Comparison of ENCODE assay signal across 25 mouse cellular contexts in the genomic region with DNA sequence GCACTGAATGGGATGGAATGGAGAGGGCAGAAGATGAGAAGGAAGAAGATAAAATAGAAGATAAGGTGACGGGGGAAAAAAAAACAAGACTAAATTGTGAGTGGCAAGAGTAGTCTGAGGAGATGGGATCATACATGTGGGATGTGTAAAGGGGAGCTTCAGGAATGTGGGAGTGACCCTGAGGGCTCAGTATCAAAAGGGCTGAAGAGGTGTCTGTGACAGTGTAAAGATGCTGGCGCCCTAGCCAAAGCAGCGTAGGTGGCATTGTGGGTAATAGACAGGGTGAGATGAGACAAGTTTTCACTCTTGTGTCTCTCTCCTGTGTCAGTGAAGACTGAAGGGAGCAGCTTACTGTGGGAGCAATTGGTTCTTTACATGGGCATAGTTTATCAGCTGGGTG.
"Had no signal": no experiment of that assay in that cellular context is flagged by ENCODE, and none has a peak within 500 bp of the region (broad histone marks: within the 10 kb centered on the region; RNA-seq: fewer than 3 reads in every experiment).

No protein-coding gene starts in this region.

- H3K4me1 ChIP-seq: intestine, embryonic 15.5 days; limb, embryonic 10.5 days; limb, embryonic 12.5 days had no signal

- H3K27me3 ChIP-seq: heart, embryonic 12.5 days; hindbrain, embryonic 12.5 days; intestine, embryonic 15.5 days; limb, embryonic 12.5 days had no signal

- H3K9ac ChIP-seq: heart, embryonic 12.5 days; hindbrain, embryonic 12.5 days; hindbrain, embryonic 14.5 days; intestine, embryonic 15.5 days; limb, embryonic 12.5 days had no signal

- H3K9me3 ChIP-seq: heart, embryonic 10.5 days; intestine, embryonic 15.5 days; limb, embryonic 10.5 days had no signal

- H3K27ac ChIP-seq: gastrocnemius, adult 2 months; heart, adult 2 months; heart, embryonic 10.5 days; hindbrain, embryonic 10.5 days; hindbrain, embryonic 12.5 days; hindbrain, embryonic 14.5 days; intestine, embryonic 15.5 days; layer of hippocampus, adult 2 months; left cerebral cortex, adult 2 months; limb, embryonic 10.5 days; limb, embryonic 12.5 days had no signal

- DNase-seq: gastrocnemius, adult 2 months; gastrocnemius, postnatal 10 days; gastrocnemius, postnatal 25 days; heart, adult 2 months; heart, postnatal 10 days; heart, postnatal 4 days; kidney, adult 18-20 months; kidney, adult 8-10 months; kidney, postnatal 10 days; kidney, postnatal 25 days; kidney, postnatal 4 days; liver had no signal

- H3K4me3 ChIP-seq: gastrocnemius, adult 2 months; heart, adult 2 months; heart, embryonic 10.5 days; heart, embryonic 12.5 days; hindbrain, embryonic 10.5 days; hindbrain, embryonic 12.5 days; intestine, embryonic 15.5 days; layer of hippocampus, adult 2 months; left cerebral cortex, adult 2 months; limb, embryonic 10.5 days; limb, embryonic 12.5 days had no signal

- ATAC-seq: hindbrain, embryonic 16.5 days; inflammation-experienced regulatory T-cells, adult 6 months; intestine, embryonic 15.5 days; intestine, postnatal 0 days had no signal

- H3K4me2 ChIP-seq: heart, embryonic 12.5 days; hindbrain, embryonic 12.5 days; hindbrain, embryonic 14.5 days; intestine, embryonic 15.5 days; limb, embryonic 12.5 days had no signal
